Mouse (Mus musculus): ENCODE data around the gene Pars2.

Gene Pars2

DNA sequence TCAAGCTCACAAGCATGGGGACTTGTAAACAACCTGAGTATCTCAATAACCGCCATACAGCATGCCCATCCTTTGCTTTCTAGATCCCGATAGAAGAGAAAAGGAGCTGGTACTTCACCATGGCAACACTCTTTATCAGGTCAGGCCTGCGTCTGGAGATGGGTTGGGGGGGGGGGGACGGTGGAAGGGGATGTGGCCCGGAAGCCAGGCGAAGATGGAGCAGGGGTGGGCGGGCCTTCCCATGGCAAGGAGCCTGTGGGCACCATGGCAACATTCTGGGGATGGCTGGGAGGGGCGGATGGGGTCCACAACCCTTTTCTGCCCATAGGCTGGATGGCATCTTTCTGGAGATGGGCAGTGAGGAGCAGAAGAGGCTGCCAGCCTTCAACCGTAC is 16.8 kb upstream of the Pars2 start:
- no peak for DNase-seq

DNA sequence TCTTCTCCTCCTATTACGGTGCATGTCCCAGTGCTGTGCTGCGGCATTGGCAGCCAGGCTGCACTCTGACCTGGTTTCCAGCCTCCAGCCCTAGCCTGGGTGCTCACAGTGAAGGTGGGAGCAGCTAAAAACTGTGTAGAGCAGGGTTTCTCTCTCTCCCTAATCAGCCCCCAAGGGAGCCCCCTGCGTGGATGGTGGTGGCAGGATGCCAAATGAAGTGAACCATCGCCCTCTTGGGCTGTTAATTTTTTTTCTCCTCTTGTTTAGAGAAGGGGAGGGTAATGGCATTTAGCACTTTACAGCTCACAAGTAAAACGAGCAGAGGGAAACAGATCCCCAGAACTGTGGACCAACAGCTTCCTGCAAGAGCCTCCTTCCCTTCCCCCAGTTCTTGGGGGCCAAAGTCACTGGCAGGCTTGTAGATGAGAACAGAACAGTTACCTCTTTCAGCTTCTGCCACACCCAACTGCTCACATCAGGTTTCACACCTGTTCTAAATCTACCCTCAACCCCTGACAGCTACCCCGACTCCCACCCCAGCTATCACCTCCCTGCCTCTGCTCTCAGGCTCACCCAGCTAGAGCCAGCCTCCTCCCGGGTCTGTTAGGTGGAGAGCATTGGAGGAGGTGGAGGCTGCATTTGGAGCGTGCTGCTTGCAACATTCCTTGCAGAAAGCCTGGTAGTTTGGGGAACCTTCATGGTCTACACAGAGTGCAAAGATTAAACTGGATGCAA is 7.2 kb upstream of the Pars2 start:
- DNase-seq: no peak

DNA sequence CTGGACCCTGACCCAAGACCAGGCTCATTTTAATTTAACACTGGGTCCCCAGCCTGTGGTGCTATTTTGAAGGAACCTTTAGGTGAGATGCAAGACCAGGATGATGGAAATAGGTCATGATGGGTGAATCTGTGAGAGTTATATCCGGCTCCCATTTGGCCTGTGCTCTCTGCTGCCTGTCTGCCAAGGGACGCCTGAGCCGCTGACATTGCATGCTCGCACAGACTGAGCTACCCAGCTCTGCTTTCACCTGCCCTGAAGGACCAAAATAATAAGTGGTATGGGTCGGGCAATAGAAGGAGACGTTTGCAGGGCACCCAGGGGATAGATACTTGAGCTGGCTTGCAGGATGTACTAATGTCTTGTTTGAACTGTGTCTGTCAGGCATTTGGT is 6.7 kb upstream of the Pars2 start:
- DNase-seq: no peak

GRCm38 (mm10) chr4:106645797-106646196 is 5.1 kb upstream of the Pars2 start:
- DNase-seq: no peak

DNA sequence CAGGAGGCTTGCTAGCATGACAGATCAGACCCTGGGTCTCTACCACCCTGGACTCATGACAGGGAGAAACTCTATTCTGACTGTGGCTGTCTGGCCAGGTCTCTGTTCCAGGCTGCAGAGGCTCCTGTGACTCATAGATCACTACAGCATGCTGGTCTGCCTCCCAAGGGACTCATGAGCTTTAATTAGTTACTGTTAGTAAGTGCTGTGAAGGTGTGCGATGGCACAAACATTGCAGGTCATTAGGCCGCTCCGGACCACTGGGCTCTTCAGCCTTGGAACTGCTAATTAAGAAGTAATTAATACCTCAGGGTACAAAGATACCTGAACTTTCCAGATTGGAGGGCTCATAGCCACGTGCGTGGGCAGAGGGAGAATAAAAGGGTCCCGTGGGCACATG is 3.7 kb upstream of the Pars2 start:
- no peak for DNase-seq

DNA sequence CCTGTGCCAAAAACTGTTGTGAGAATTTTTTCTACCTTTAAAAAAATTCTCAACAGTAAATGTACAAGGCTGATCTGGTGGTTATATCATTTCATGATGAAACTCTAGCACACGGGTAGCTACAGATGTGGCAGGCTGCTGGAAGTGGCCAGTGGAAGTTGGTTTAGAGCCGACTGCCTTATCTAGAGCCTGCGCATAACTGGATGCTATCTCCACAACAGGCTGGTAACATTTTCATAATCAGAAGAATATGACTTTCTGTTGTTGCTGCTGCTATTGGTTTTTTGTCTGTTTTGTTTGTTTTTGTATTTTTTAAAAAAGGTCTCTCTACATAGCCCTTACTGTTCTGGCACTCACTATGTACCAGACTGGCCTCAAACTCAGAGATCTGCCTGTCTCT is 1.7 kb downstream of the Pars2 start:
- DNase-seq: no peak

DNA sequence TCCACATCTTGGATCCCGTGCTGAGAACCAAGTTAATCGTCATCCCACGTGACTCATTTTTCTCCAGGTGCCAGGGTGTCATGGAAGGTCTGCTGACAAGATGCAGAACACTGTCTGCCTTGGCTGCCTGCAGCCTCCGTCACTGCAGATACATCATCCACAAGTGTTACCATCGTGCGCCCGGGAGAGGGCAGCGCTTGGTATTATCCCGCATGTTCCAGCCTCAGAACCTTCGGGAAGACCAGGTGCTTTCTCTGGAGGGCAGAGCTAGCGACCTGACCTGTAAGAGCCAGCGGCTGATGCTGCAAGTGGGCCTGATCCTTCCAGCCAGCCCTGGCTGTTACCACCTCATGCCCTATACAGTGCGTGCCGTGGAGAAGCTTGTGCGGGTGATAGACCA is 2.2 kb downstream of the Pars2 start:
- DNase-seq: no peak

GRCm38 (mm10) chr4:106655681-106656080 is 4.8 kb downstream of the Pars2 start:
- DNase-seq: no peak

DNA sequence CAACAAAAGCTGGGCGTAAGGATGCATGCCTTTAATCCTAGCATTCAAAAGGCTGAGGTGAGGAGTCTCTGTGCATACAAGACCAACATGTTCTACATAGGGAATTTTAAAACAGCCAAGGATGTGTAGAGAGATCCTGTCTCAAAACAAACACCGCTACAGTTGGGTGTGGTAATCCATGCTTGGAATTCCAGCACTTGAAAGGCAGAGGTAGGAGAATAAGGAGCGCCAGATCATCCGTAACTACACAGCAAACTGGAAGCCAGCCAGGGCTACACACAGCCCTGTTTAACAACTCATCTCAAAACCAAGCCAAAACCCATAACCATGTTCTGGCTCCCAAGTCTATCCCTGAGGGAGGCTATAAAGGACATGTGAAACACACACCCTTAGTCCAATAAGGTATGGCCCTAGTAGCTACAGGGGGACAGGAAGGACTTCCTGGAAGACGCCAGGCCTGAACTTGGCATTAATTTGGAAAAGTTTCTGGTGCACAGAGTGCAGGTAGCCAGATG is 13.1 kb downstream of the Pars2 start:
- DNase-seq: no peak

- no peak for DNase-seq
Observed at GRCm38 (mm10) chr4:106664697-106665096, 13.8 kb downstream of the Pars2 start.

DNA sequence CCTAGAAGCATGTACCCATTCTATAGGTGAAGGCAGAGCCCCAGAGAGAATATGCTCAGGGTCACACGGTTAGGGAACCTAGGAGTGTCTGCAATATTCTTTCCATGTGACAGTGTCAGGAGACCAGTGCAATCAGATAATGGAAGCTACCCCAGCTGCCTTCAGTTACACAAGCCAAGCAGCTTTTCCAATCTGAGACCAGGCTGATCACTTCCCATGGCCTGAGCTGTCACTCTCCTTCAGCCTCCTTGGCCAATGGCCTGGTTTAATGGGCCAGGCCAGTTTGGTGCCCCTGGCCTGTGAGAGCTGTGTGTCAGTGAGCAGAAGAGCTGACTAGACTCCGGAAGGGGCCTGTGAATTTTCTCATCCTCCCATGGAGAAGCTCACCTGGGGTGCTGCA is 14.4 kb downstream of the Pars2 start:
- DNase-seq: no peak

GRCm38 (mm10) chr4:106665673-106666072 is 14.8 kb downstream of the Pars2 start:
- no peak for DNase-seq

DNA sequence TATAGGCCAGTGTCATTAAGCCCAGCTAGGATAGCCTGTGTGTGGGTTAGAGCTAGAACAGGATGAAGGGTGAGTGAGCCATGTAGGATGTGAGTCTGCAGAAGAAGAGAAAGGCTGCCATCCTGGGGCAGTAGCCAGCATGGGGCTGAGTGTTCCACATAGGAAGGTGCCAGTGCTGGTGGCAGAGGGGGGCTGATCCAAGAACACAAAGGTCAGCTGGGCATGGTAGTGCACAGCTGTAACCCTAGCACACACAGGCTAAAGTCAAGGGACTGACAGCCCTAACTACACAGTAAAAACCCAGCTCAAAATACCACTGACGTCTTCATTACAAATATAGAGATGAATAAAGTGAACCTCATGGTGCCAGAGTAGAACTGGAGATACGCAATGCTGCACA is 15.7 kb downstream of the Pars2 start:
- DNase-seq: no peak

GRCm38 (mm10) chr4:106676749-106677148 is 25.9 kb downstream of the Pars2 start:
- no peak for DNase-seq

GRCm38 (mm10) chr4:106678442-106679118 is 27.7 kb downstream of the Pars2 start, which contains the start of gene Ttc4:
Gene Ttc4, minus strand, starts transcription at chr4:106678944.
- DNase-seq: peak; percentile 88 to 89

- no peak for DNase-seq
Observed at GRCm38 (mm10) chr4:106679152-106679551, 28.3 kb downstream of the Pars2 start.

GRCm38 (mm10) chr4:106680955-106681354 is 30.1 kb downstream of the Pars2 start:
- no peak for DNase-seq

GRCm38 (mm10) chr4:106688636-106689296 is 37.9 kb downstream of the Pars2 start:
- no peak for DNase-seq

DNA sequence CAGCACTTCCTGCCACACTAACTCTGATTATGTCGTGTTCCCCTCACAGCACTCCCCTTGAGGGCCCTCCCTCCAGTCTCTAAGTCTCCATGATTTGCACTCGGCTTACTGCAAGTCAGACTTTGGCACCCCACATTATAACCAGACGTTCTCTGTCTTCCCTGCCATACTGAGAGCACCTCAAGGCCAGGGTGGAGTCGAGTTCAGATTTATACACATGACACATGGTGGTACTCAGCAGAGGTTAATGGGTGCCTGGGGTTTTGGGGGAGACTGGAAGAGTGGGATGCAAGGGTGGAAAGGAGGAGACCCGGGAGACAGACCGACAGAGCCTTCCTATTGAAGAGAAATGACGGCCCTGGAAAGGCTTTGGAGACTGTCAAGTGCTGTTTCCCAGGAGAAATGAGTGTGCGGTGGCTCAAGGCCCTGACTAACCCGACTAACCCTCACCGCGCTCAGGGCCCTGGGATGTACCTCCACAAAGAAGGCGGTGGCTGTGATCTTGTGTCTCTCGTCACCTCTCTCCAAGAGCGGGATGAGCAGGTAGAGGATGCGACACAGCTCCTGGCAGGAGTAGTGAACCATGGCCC is 43.1 kb downstream of the Pars2 start:
- DNase-seq: no peak

- no peak for DNase-seq
Observed at GRCm38 (mm10) chr4:106699989-106700388, 49.1 kb downstream of the Pars2 start.

GRCm38 (mm10) chr4:106700798-106701197 is 49.9 kb downstream of the Pars2 start:
- DNase-seq: no peak

GRCm38 (mm10) chr4:106703956-106704355 is 53.1 kb downstream of the Pars2 start:
- DNase-seq: no peak

GRCm38 (mm10) chr4:106704416-106704815 is 53.5 kb downstream of the Pars2 start:
- DNase-seq: no peak
